Mouse (Mus musculus) ES-E14 (cell line): Measurements from ENCODE around the gene Gm5426. TPM values are rescaled to one million over a fixed set of nuclear protein-coding genes. Genes with fewer than 3 reads are reported as not detected.

Source experiments
- DNase-seq: peaks from one replicate; pipeline ENCODE4 v3.0.0-alpha.2; 2013; ENCODE audit warnings: low read depth, low spot score
- H3K27ac ChIP-seq: 2 replicates; pipeline ENCODE4 v1.5.1; 2012; ENCODE audit warnings: low read depth, mild to moderate bottlenecking, low read length, moderate library complexity, mixed read lengths; ENCODE audit not compliant: poor library complexity, insufficient read depth, severe bottlenecking
- H3K36me3 ChIP-seq: 2 replicates; pipeline ENCODE4 v1.6.1; 2012; ENCODE audit warnings: mild to moderate bottlenecking, low read length, moderate library complexity, mixed read lengths; ENCODE audit not compliant: control insufficient read depth, poor library complexity, insufficient read depth, severe bottlenecking
- H3K4me1 ChIP-seq, 2 experiments: fragments of 150-350 bp in 1 of 2; sonication (generic) in 1 of 2; 2 replicates each; pipeline ENCODE4 v1.6.1; 2012; ENCODE audit warnings: low read length in 2 of 2, mild to moderate bottlenecking in 1 of 2, mixed read lengths in 1 of 2; ENCODE audit not compliant: control insufficient read depth in 2 of 2, insufficient read depth in 2 of 2, poor library complexity in 1 of 2
- H3K4me3 ChIP-seq, 2 experiments: fragments of 150-350 bp in 1 of 2; sonication (generic) in 1 of 2; 2 replicates each; pipeline ENCODE4 v1.5.1; 2012; ENCODE audit warnings: low read length in 2 of 2, low read depth in 1 of 2, mild to moderate bottlenecking in 1 of 2, mixed read lengths in 1 of 2; ENCODE audit not compliant: insufficient read depth in 1 of 2, poor library complexity in 1 of 2, severe bottlenecking in 1 of 2
- H3K9ac ChIP-seq: 2 replicates; pipeline ENCODE4 v1.6.1; 2012; ENCODE audit warnings: low read depth, mild to moderate bottlenecking, low read length, mixed read lengths; ENCODE audit not compliant: poor library complexity, insufficient read depth, severe bottlenecking
- H3K9me3 ChIP-seq: fragments of 150-350 bp; sonication (generic); 2 replicates; pipeline ENCODE4 v1.6.1; 2012; ENCODE audit warnings: low read depth, mild to moderate bottlenecking, low read length; ENCODE audit not compliant: control insufficient read depth, insufficient read depth
- CHD2 ChIP-seq: IDR thresholded peaks from 2 replicates; pipeline ENCODE4 v1.6.1; 2014; ENCODE audit warnings: mild to moderate bottlenecking, low read depth, low read length, inconsistent platforms
- HCFC1 ChIP-seq: IDR thresholded peaks from 2 replicates; pipeline ENCODE4 v1.6.1; 2012; ENCODE audit warnings: low read length, inconsistent platforms, borderline replicate concordance; ENCODE audit not compliant: insufficient read depth
- MAFK ChIP-seq: IDR thresholded peaks from 2 replicates; pipeline ENCODE4 v1.6.1; 2014; ENCODE audit warnings: mild to moderate bottlenecking, low read depth, low read length, inconsistent platforms; ENCODE audit not compliant: insufficient read depth
- ZC3H11A ChIP-seq: IDR thresholded peaks from 2 replicates; pipeline ENCODE4 v1.6.1; 2012; ENCODE audit warnings: low read depth, mild to moderate bottlenecking, inconsistent platforms, low read length, borderline replicate concordance
- ZNF384 ChIP-seq: IDR thresholded peaks from 2 replicates; pipeline ENCODE4 v1.6.1; 2012; ENCODE audit warnings: low read depth, low read length, inconsistent platforms
- in situ Hi-C, 2 experiments: fragments of 600-800 bp; cut with MboI; formaldehyde crosslinking; loops; one replicate each; pipeline ENCODE4 v1.15.1; 2025; ENCODE audit warnings: low sequenced_read_pairs in 2 of 2, inconsistent platforms in 1 of 2; ENCODE audit not compliant: unreplicated experiment in 2 of 2
- total RNA-seq: library from RNA; depleted of rRNA; stranded (reverse); fragments of 300-350 nt; gene quantifications from 2 replicates; pipeline ENCODE4 v1.2.3, GENCODE M21; 2012

Gene Gm5426
- total RNA-seq, 1 experiment, result not detected

GRCm38 (mm10) chr10:96173771-96174170 lies 37.4 kb downstream of the Gm5426 start:
- TF ChIP-seq CHD2 (no peak), HCFC1 (no peak), MAFK (no peak), ZC3H11A (no peak), ZNF384 (no peak)
- Histone ChIP-seq H3K9ac (no peak overlapping the region), H3K9me3 (no peaks in the 10 kb centered on the region), H3K4me3 (no peak overlapping the region), H3K4me1 (no peaks in the 10 kb centered on the region), H3K36me3 (no peaks in the 10 kb centered on the region), H3K27ac (no peak overlapping the region)
- no peak for DNase-seq
- in situ Hi-C loops, result no loop called here

GRCm38 (mm10) chr10:96176916-96177315 lies 40.5 kb downstream of the Gm5426 start:
- H3K4me1 ChIP-seq, result no peaks in the 10 kb centered on the region
- H3K9ac ChIP-seq, result no peak overlapping the region
- TF ChIP-seq MAFK, result no peak
- TF ChIP-seq ZNF384, result no peak
- no peak for TF ChIP-seq ZC3H11A
- TF ChIP-seq CHD2, result no peak
- TF ChIP-seq HCFC1, result no peak
- H3K36me3 ChIP-seq, result no peaks in the 10 kb centered on the region
- H3K4me3 ChIP-seq, result no peak overlapping the region
- no peak for DNase-seq
- H3K9me3 ChIP-seq, result no peaks in the 10 kb centered on the region
- no peak overlapping the region for H3K27ac ChIP-seq
- in situ Hi-C loops, result no loop called here

GRCm38 (mm10) chr10:96180554-96181397 lies 44.4 kb downstream of the Gm5426 start:
- no peak overlapping the region for H3K27ac ChIP-seq
- DNase-seq, result no peak
- H3K4me3 ChIP-seq, result no peak overlapping the region
- no peaks in the 10 kb centered on the region for H3K4me1 ChIP-seq
- no peaks in the 10 kb centered on the region for H3K9me3 ChIP-seq
- in situ Hi-C loops, result no loop called here
- no peak overlapping the region for H3K9ac ChIP-seq
- TF ChIP-seq ZC3H11A (no peak), MAFK (no peak), CHD2 (no peak), ZNF384 (no peak), HCFC1 (no peak)
- H3K36me3 ChIP-seq, result no peaks in the 10 kb centered on the region

- in situ Hi-C loops, result no loop called here
- TF ChIP-seq HCFC1, result no peak
- TF ChIP-seq ZNF384, result no peak
- no peak for TF ChIP-seq CHD2
- TF ChIP-seq MAFK, result no peak
- no peak for TF ChIP-seq ZC3H11A
- H3K27ac ChIP-seq, result no peak overlapping the region
- no peaks in the 10 kb centered on the region for H3K4me1 ChIP-seq
- no peak for DNase-seq
- H3K9me3 ChIP-seq, result no peaks in the 10 kb centered on the region
- no peak overlapping the region for H3K4me3 ChIP-seq
- no peak overlapping the region for H3K9ac ChIP-seq
- no peaks in the 10 kb centered on the region for H3K36me3 ChIP-seq
These were observed 45.0 kb downstream of the Gm5426 start for GRCm38 (mm10) chr10:96181398-96181790.
